Mouse (Mus musculus) CH12.LX (cell line): ENCODE results near the gene Prr12. TPM values are rescaled to one million over a fixed set of nuclear protein-coding genes. Genes with fewer than 3 reads are reported as not detected.
A peak's percentile ranks its signal among the peaks of the same experiment; 100 is the strongest.

Source experiments
- DNase-seq: peaks from one replicate; pipeline ENCODE4 v3.0.0-alpha.2; 2013; ENCODE audit errors: extremely low read depth
- H3K27ac ChIP-seq: 2 replicates; pipeline ENCODE4 v1.5.1; 2012; ENCODE audit warnings: low read depth, mild to moderate bottlenecking, control low read depth, moderate library complexity; ENCODE audit not compliant: insufficient read depth
- H3K27me3 ChIP-seq: replicated peaks from 2 replicates; pipeline ENCODE3; 2012; ENCODE audit warnings: inconsistent platforms
- H3K36me3 ChIP-seq, 2 experiments: replicated peaks in 1 of 2; 2 replicates each; pipeline versions ENCODE3 to v1.6.1; 2012; ENCODE audit warnings: inconsistent platforms in 1 of 2, low read length in 1 of 2, mild to moderate bottlenecking in 1 of 2, mixed read lengths in 1 of 2, moderate library complexity in 1 of 2; ENCODE audit not compliant: control insufficient read depth in 1 of 2, insufficient read depth in 1 of 2
- H3K4me1 ChIP-seq, 2 experiments: 2 replicates each; pipeline ENCODE4 v1.6.1; 2012; ENCODE audit warnings: inconsistent platforms in 1 of 2, moderate library complexity in 1 of 2; ENCODE audit not compliant: insufficient read depth in 2 of 2, control insufficient read depth in 1 of 2
- H3K4me2 ChIP-seq: 2 replicates; pipeline ENCODE4 v1.6.1; 2012; ENCODE audit warnings: low read depth, mild to moderate bottlenecking, control low read depth; ENCODE audit not compliant: poor library complexity, insufficient read depth, severe bottlenecking
- H3K4me3 ChIP-seq, 3 experiments: fragments of 150-350 bp in 1 of 3; sonication (generic) in 1 of 3; replicated peaks in 1 of 3; 2 replicates each; pipeline versions ENCODE3 to v1.5.1; 2011 to 2012; ENCODE audit warnings: low read depth in 2 of 3, low read length in 2 of 3, mild to moderate bottlenecking in 2 of 3, moderate library complexity in 2 of 3, control low read depth in 1 of 3, improper control_type of control experiment in 1 of 3, inconsistent platforms in 1 of 3, mixed read lengths in 1 of 3; ENCODE audit not compliant: poor library complexity in 1 of 3
- H3K79me2 ChIP-seq: replicated peaks from 2 replicates; pipeline ENCODE4 v1.6.1; 2012; ENCODE audit warnings: mild to moderate bottlenecking, moderate library complexity; ENCODE audit not compliant: control insufficient read depth, poor library complexity, insufficient read depth, severe bottlenecking; ENCODE audit errors: extremely low read depth
- H3K9ac ChIP-seq: 2 replicates; pipeline ENCODE4 v1.6.1; 2012; ENCODE audit warnings: low read depth, mild to moderate bottlenecking, control low read depth, moderate library complexity; ENCODE audit not compliant: insufficient read depth
- H3K9me3 ChIP-seq: replicated peaks from 2 replicates; pipeline ENCODE3; 2012; ENCODE audit warnings: low read length, inconsistent platforms, mixed read lengths
- BHLHE40 ChIP-seq: IDR thresholded peaks from 2 replicates; pipeline ENCODE4 v1.6.1; 2011; ENCODE audit warnings: mild to moderate bottlenecking, low read depth, low read length, improper control_type of control experiment
- CTCF ChIP-seq, 2 experiments: IDR thresholded peaks in 1 of 2; conservative IDR thresholded peaks in 1 of 2; 2 replicates each; pipeline ENCODE4 v1.5.1; 2011 to 2012; ENCODE audit warnings: low read depth in 2 of 2, low read length in 2 of 2, improper control_type of control experiment in 1 of 2, inconsistent platforms in 1 of 2, mild to moderate bottlenecking in 1 of 2, moderate library complexity in 1 of 2
- E2F4 ChIP-seq: IDR thresholded peaks from 2 replicates; pipeline ENCODE4 v1.6.1; 2011; ENCODE audit warnings: low read depth, low read length, improper control_type of control experiment; ENCODE audit not compliant: insufficient replicate concordance
- ELF1 ChIP-seq: IDR thresholded peaks from 2 replicates; pipeline ENCODE4 v1.6.1; 2014; ENCODE audit warnings: low read depth, mild to moderate bottlenecking, inconsistent platforms, low read length, improper control_type of control experiment
- EP300 ChIP-seq: IDR thresholded peaks from 2 replicates; pipeline ENCODE4 v1.6.1; 2011; ENCODE audit warnings: low read length, improper control_type of control experiment
- HCFC1 ChIP-seq: IDR thresholded peaks from 2 replicates; pipeline ENCODE4 v1.6.1; 2012; ENCODE audit warnings: low read depth, mild to moderate bottlenecking, inconsistent platforms, low read length, improper control_type of control experiment
- IRF4 ChIP-seq: IDR thresholded peaks from 2 replicates; pipeline ENCODE4 v1.6.1; 2014; ENCODE audit warnings: low read depth, mild to moderate bottlenecking, inconsistent platforms, low read length, improper control_type of control experiment
- JUN ChIP-seq: IDR thresholded peaks from 2 replicates; pipeline ENCODE4 v1.6.1; 2011; ENCODE audit warnings: low read depth, mild to moderate bottlenecking, low read length, improper control_type of control experiment, moderate library complexity; ENCODE audit not compliant: insufficient read depth
- JUND ChIP-seq: conservative IDR thresholded peaks from 2 replicates; pipeline ENCODE4 v1.6.1; 2011; ENCODE audit warnings: low read depth, low read length, improper control_type of control experiment
- MAFK ChIP-seq: IDR thresholded peaks from 2 replicates; pipeline ENCODE4 v1.6.1; 2011; ENCODE audit warnings: low read length, improper control_type of control experiment; ENCODE audit not compliant: insufficient replicate concordance
- MAX ChIP-seq: IDR thresholded peaks from 2 replicates; pipeline ENCODE4 v1.6.1; 2011; ENCODE audit warnings: low read length, improper control_type of control experiment
- MAZ ChIP-seq: IDR thresholded peaks from 2 replicates; pipeline ENCODE4 v1.6.1; 2012; ENCODE audit warnings: low read depth, mild to moderate bottlenecking, inconsistent platforms, low read length, improper control_type of control experiment, moderate library complexity
- MEF2A ChIP-seq: IDR thresholded peaks from 2 replicates; pipeline ENCODE4 v1.6.1; 2014; ENCODE audit warnings: low read depth, mild to moderate bottlenecking, inconsistent platforms, low read length, improper control_type of control experiment, borderline replicate concordance
- MXI1 ChIP-seq: IDR thresholded peaks from 2 replicates; pipeline ENCODE4 v1.6.1; 2011; ENCODE audit warnings: mild to moderate bottlenecking, low read depth, low read length, improper control_type of control experiment
- MYC ChIP-seq: IDR thresholded peaks from 2 replicates; pipeline ENCODE4 v1.6.1; 2011; ENCODE audit warnings: low read depth, mild to moderate bottlenecking, improper control_type of control experiment, low read length
- NELFE ChIP-seq: IDR thresholded peaks from 2 replicates; pipeline ENCODE4 v1.6.1; 2011; ENCODE audit warnings: low read depth, low read length, improper control_type of control experiment
- PAX5 ChIP-seq: IDR thresholded peaks from 2 replicates; pipeline ENCODE4 v1.6.1; 2012; ENCODE audit warnings: low read length, inconsistent platforms, mixed read lengths
- RAD21 ChIP-seq: IDR thresholded peaks from 2 replicates; pipeline ENCODE4 v1.6.1; 2011; ENCODE audit warnings: low read depth, mild to moderate bottlenecking, low read length, improper control_type of control experiment, moderate library complexity
- SIN3A ChIP-seq: IDR thresholded peaks from 2 replicates; pipeline ENCODE4 v1.6.1; 2012; ENCODE audit warnings: low read length, improper control_type of control experiment, inconsistent platforms
- SMC3 ChIP-seq: IDR thresholded peaks from 2 replicates; pipeline ENCODE4 v1.6.1; 2011; ENCODE audit warnings: low read depth, low read length, improper control_type of control experiment
- TCF12 ChIP-seq: IDR thresholded peaks from 2 replicates; pipeline ENCODE4 v1.6.1; 2014; ENCODE audit warnings: low read depth, mild to moderate bottlenecking, inconsistent platforms, low read length, improper control_type of control experiment
- UBTF ChIP-seq: IDR thresholded peaks from 2 replicates; pipeline ENCODE4 v1.6.1; 2012; ENCODE audit warnings: low read depth, mild to moderate bottlenecking, inconsistent platforms, low read length, improper control_type of control experiment, moderate library complexity
- dilution Hi-C: fragments of 300-500 bp; cut with MboI; formaldehyde crosslinking; loops from 2 replicates; pipeline ENCODE4 v1.14.3; 2020; ENCODE audit warnings: low sequenced_read_pairs; ENCODE audit not compliant: extremely low pct_unique_long_range_greater_than_20kb, extremely low pct_ligation_motif_present
- in situ Hi-C: fragments of 300-500 bp; cut with MboI; formaldehyde crosslinking; loops from 3 replicates; pipeline ENCODE4 v1.14.3; 2019; ENCODE audit warnings: low sequenced_read_pairs, low pct_ligation_motif_present, low pct_unique_long_range_greater_than_20kb, mixed read lengths
- polyA plus RNA-seq: library from polyadenylated mRNA; unstranded; fragments of >175 nt; gene quantifications from 2 replicates; pipeline ENCODE4 v1.2.1, GENCODE M21; 2012; ENCODE audit warnings: low read depth; ENCODE audit not compliant: insufficient read length
- total RNA-seq, 2 experiments: library from RNA; depleted of rRNA; stranded (reverse); fragments of 300-350 nt in 1 of 2; fragments of >200 nt in 1 of 2; gene quantifications; 2 replicates each; pipeline ENCODE4 v1.2.3; 2012 to 2014

The Prr12 gene
- total and polyA plus RNA-seq, 3 experiments: 1.2 to 20.5 (median 6.5) TPM

- Histone ChIP-seq H3K4me2 (no peak overlapping the region), H3K36me3 (peaks cover 0 to 47% of the 10 kb centered on the region in 2 experiments), H3K4me3 (no peak overlapping the region), H3K9me3 (no peaks in the 10 kb centered on the region), H3K4me1 (peaks cover 2 to 40% of the 10 kb centered on the region in 2 experiments), H3K27me3 (no peaks in the 10 kb centered on the region), H3K9ac (no peak overlapping the region), H3K79me2 (peaks cover 51% of the 10 kb centered on the region), H3K27ac (no peak overlapping the region)
- TF ChIP-seq MYC (peak; percentile 81), RAD21 (peak; percentile 64), MAX (0 out of 2 replicates have a peak, but pooled peaks have one; percentile 55), MAZ (no peak), CTCF (conservative IDR thresholded peaks at IDR 0.05 in 1 of 2, IDR thresholded peaks at IDR 0.05 in 1 of 2; ENCODE audit: low read depth in 2 of 2, low read length in 2 of 2) (peak in 1 of 2 experiments; percentile 91; a peak in 3 of 4 replicates), SMC3 (peak; percentile 73)
- in situ Hi-C loops (no loop called here), dilution Hi-C loops (no loop called here)
- DNase-seq: peak; percentile 68
Observed at GRCm38 (mm10) chr7:45068000-45068318, 15.3 kb upstream of the Prr12 start.

- Histone ChIP-seq H3K9ac (no peak overlapping the region), H3K79me2 (peaks cover 52% of the 10 kb centered on the region), H3K4me3 (no peak overlapping the region), H3K9me3 (no peaks in the 10 kb centered on the region), H3K36me3 (peaks cover 0 to 45% of the 10 kb centered on the region in 2 experiments), H3K4me1 (peaks cover 2 to 40% of the 10 kb centered on the region in 2 experiments), H3K27ac (no peak overlapping the region), H3K27me3 (no peaks in the 10 kb centered on the region), H3K4me2 (no peak overlapping the region)
- DNase-seq: no peak
- dilution Hi-C loops: no loop called here
- in situ Hi-C loops: no loop called here
- no peak for TF ChIP-seq MEF2A
- 0 out of 4 replicates have a peak, but pooled peaks of 1 of the 2 experiments have one; percentile 32 for TF ChIP-seq CTCF (conservative IDR thresholded peaks at IDR 0.05 in 1 of 2, IDR thresholded peaks at IDR 0.05 in 1 of 2; ENCODE audit: low read depth in 2 of 2, low read length in 2 of 2)
Observed at GRCm38 (mm10) chr7:45067190-45067999, 14.7 kb upstream of the Prr12 start.

GRCm38 (mm10) chr7:45062239-45062835 is 9.7 kb upstream of the Prr12 start, which contains the start of the genes Nosip and Prrg2:
TSS of gene Nosip (plus strand) at chr7:45062429.
TSS of gene Prrg2 (minus strand) at chr7:45062677.
- H3K4me1 ChIP-seq: peaks cover 5 to 36% of the 10 kb centered on the region in 2 experiments
- H3K4me3 ChIP-seq: peak within 1 kb of the TSS; percentile 82 to 99 (median 94)
- peak; percentile 98 for DNase-seq
- peak within 1 kb of the TSS; percentile 75 for H3K27ac ChIP-seq
- dilution Hi-C loops: no loop called here
- peaks cover 35% of the 10 kb centered on the region for H3K79me2 ChIP-seq
- H3K4me2 ChIP-seq: peak within 1 kb of the TSS; percentile 87
- no peaks in the 10 kb centered on the region for H3K27me3 ChIP-seq
- no peaks in the 10 kb centered on the region for H3K9me3 ChIP-seq
- H3K36me3 ChIP-seq: peaks cover 0 to 28% of the 10 kb centered on the region in 2 experiments
- H3K9ac ChIP-seq: peak within 1 kb of the TSS; percentile 97
- in situ Hi-C loops: no loop called here
- TF ChIP-seq ELF1 (peak; percentile 93), JUN (no peak), RAD21 (no peak), PAX5 (no peak), IRF4 (peak; percentile 81), BHLHE40 (peak; percentile 61), NELFE (peak; percentile 81), TCF12 (peak; percentile 91), MXI1 (peak; percentile 84), HCFC1 (peak; percentile 91), MAFK (no peak), MYC (peak; percentile 85), SMC3 (no peak; the same call in 1 of the 2 replicates), UBTF (no peak), MAX (peak; percentile 59; the same call in 1 of the 2 replicates), SIN3A (peak; percentile 96), E2F4 (peak; percentile 83; the same call in 1 of the 2 replicates), JUND (no peak; the same call in 1 of the 2 replicates), EP300 (no peak)
